Mouse (Mus musculus) Patski (cell line): ENCODE results near the gene Cdc25a. TPM values are rescaled to one million over a fixed set of nuclear protein-coding genes. Genes with fewer than 3 reads are reported as not detected.

Source experiments
- ATAC-seq: fragments of 100-300 bp; one replicate; pipeline ENCODE4 v1.8.0; 2021
- CTCF ChIA-PET: fragments of 350-600 bp; sonication (Branson Sonifier 250); formaldehyde crosslinking; loops from one replicate; lab custom pipeline; 2022; ENCODE audit warnings: inconsistent platforms; lab: Charles Lee
- POLR2A ChIA-PET: fragments of 350-600 bp; sonication (Branson Sonifier 250); formaldehyde crosslinking; loops from one replicate; lab custom pipeline; 2022; ENCODE audit warnings: antibody characterized with exemption, inconsistent platforms; lab: Charles Lee
- DNase-seq: peaks from one replicate; pipeline ENCODE4 v3.0.0-alpha.2; 2011; ENCODE audit warnings: low read depth, low spot score
- H3K27me3 ChIP-seq: fragments of 371-371 bp; one replicate; pipeline ENCODE4 v1.5.1; 2021
- CTCF ChIP-seq: fragments of 100-300 bp; IDR thresholded peaks from one replicate; pipeline ENCODE4 v1.5.1; 2021
- in situ Hi-C: fragments of 300-500 bp; cut with MboI; formaldehyde crosslinking; loops from 3 replicates; pipeline ENCODE4 v1.11.1; 2018; ENCODE audit warnings: low pct_unique_long_range_greater_than_20kb, mixed read lengths
- polyA plus RNA-seq: library from polyadenylated mRNA; unstranded; gene quantifications from one replicate; pipeline ENCODE4 v1.2.3, GENCODE M21; 2021

Cdc25a gene
- 16.3 TPM for polyA plus RNA-seq

DNA sequence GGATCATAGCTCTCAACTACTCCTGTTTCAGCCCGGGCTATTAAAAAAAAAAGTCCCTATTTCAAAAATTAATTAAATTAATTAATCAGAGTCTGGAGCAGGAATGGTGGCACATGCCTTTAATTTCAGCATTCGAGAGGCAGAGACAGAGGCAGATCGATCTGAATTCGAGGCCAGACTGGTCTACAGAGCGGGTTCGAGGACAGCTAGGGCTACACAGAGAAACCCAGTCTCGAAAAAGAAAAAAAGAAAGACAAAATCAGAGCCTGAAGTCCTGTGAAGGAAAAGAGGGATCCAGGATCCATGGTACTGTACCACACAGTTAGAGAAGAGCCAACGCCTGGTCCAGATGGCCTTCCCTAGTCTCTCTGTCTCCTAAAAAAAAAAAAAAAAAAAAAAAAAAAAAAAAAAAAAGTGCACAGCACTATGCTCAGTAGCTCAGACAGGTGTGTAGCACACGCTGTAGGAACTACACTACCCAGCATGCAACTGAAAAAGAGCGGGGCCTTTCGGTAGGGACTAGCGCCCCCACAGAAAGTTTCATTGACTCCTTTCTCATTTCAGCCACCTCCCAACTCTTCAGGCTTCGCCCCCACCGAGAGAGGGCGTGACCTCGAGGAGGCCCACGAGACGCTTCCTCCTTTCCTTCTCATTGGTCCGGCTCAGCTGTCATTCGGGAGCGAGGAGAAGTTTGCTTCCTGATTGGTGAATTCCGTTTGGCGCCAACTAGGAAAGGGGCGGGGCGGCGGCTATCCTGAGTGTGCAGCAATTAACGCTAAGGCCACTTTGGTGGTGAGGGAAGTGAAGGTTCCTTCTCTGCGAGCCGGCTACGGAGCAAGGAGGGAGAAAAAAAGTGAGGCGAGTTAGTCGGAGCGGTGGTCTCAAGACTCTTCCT is at the start of gene Cdc25a:
Gene Cdc25a (plus strand): TSS at position 783 of the 895 bp plus-strand sequence.
- CTCF ChIA-PET: interaction anchor here (1.2 to 1.3 kb wide), 2 partner anchors 13 to 14 kb away, joined by 3 read pairs; no protein-coding TSS in a partner anchor
- no peaks in the 10 kb centered on the region for H3K27me3 ChIP-seq
- ATAC-seq (peak; percentile 97), DNase-seq (peak; percentile 91)
- POLR2A ChIA-PET: no interaction called here
- peak; percentile 72 for TF ChIP-seq CTCF
- in situ Hi-C loops: no loop called here

DNA sequence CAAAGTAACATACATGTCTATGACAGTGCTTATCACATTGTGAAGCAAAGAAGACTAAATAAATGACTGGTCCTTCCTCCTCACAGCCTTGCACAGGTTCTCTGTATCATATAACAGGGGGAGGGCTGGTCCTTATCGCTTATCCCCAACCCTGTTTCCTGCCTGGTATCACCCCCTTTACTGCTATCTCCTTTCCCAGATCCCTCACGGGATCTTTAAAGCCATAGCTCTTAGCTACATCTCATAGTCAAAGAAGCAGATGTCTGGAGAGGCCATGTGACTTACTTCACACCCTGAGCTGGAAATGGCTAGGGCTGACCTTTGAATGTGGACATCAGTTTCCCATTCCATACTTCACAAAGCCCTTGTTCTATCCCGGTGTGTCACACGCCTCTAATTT is 49.6 kb upstream of the Cdc25a start:
- no peak for TF ChIP-seq CTCF
- ChIA-PET CTCF (no interaction called here), POLR2A (no interaction called here)
- in situ Hi-C loops: no loop called here
- peaks cover 4% of the 10 kb centered on the region for H3K27me3 ChIP-seq
- ATAC-seq: no peak
- DNase-seq: no peak

DNA sequence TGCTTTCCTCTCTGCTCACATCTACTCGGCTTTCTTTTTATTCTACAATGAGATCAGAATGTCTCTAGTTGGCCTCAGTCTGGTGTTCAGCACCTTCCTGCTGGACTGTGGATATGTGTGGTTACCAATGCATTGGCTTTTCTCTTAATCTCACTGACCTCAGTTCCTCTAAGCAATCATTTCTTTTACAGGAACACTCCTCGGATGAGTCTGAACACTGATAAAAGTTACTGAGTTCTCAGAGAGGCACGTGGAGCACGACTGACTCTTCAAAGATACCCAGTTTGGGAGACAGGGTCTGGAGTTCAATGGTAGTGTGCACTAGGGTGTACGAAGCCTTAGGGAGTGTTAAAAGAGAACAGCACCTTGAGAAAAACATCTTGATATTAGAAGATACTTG is 49.2 kb upstream of the Cdc25a start:
- in situ Hi-C loops: no loop called here
- CTCF ChIA-PET: no interaction called here

DNA sequence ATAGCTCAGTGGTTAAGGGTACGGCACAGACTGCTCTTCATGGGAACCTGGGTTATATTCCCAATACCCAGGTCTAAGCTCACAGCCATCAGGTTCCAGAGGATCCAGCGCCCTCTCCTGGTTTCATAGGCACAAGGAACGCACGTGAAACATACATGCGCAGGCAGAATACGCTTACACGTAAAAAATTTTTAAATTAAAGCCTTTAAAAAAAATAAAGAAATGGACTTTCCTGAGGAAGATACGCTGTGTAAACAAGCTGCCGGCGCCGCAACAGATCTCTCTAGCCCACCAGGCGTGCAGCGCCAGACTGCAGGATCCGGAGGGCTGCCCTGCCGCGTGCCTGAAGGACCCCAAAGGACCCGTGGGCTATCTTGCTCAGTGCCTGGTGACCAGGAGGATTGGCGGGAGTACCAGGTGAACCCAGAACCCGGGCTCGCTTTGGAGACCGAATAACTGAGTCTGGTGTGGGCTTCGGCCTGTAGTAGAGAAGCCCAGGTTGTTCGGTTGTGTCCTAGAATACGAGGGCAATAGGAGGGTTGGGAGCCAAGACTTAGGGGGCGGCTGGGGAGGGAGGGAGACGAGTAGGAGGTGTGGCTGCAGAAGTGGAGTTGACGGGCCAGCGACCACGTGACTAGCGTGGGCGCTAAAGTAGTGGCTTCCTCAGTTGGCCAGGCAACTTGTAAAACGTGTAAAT is 42.8 kb upstream of the Cdc25a start, which contains the start of gene Nme6:
Gene Nme6 (plus strand): TSS at position 359 of the 697 bp plus-strand sequence.
- peak; percentile 91 for TF ChIP-seq CTCF
- POLR2A ChIA-PET: interaction anchor here (1.7 kb wide), 1 partner anchor 13 kb away, joined by 7 read pairs; no protein-coding TSS in a partner anchor
- no peaks in the 10 kb centered on the region for H3K27me3 ChIP-seq
- DNase-seq (peak; percentile 42), ATAC-seq (peak; percentile 92)
- CTCF ChIA-PET: interaction anchor here (0.6 to 1.4 kb wide), 6 partner anchors 10 to 147 kb away, joined by 3 to 5 read pairs (median 4); no protein-coding TSS in a partner anchor
- in situ Hi-C loops: no loop called here

More for the DNA sequence above, 49.2 kb upstream of the Cdc25a start:
- peaks cover 4% of the 10 kb centered on the region for H3K27me3 ChIP-seq
- no peak for DNase-seq
- TF ChIP-seq CTCF: no peak
- ATAC-seq: no peak
- POLR2A ChIA-PET: no interaction called here

DNA sequence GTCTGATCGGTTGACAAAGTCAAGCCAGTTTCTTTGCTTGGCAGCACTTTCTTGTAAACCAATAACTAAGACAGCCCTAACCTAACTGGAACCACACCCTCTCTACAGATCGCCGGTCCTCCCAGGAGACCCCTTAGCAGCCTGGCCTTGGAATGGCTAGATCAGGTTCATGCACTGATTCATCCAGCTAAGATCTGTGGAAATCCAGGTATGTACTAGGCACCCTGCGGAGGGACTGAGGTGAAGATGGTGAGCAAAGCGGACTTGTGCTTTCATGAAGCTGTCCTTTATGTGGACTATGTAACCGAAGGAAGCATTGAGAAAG is 42.3 kb upstream of the Cdc25a start:
- no peak for DNase-seq
- POLR2A ChIA-PET: interaction anchor here (1.7 kb wide), 1 partner anchor 12 kb away, joined by 7 read pairs; no protein-coding TSS in a partner anchor
- CTCF ChIA-PET: interaction anchor here (1.2 kb wide), 1 partner anchor 34 kb away, joined by 3 read pairs; no protein-coding TSS in a partner anchor
- H3K27me3 ChIP-seq: no peaks in the 10 kb centered on the region
- no peak for TF ChIP-seq CTCF
- peak; percentile 25 for ATAC-seq
- in situ Hi-C loops: no loop called here

DNA sequence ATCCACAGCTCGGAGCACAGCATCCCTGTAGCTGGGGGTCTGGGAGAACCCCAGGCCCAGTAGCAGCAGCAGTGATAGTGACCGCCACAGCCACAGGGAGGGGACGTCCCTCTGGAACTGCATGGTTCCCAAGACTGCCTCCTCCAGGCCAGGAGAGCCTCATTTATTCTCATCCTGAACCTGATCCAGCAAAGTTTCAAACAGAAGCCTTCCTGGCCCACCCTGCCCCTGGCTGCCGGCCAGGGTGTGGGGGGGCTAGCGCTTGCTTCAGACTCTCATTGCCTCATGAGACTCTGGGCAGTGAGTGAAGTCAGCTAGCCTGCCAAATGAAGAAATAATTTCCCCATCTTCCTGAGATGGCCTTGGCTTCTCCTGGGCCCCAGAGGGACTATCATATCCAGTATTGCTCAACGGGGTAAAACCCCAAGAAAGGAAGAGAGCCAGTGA is 26.0 kb upstream of the Cdc25a start, which contains the start of gene Camp:
Gene Camp (minus strand): TSS at position 306 of the 447 bp plus-strand sequence.
- ATAC-seq: no peak
- no peak for DNase-seq
- no peaks in the 10 kb centered on the region for H3K27me3 ChIP-seq
- ChIA-PET POLR2A (no interaction called here), CTCF (no interaction called here)
- TF ChIP-seq CTCF: no peak
- in situ Hi-C loops: no loop called here

DNA sequence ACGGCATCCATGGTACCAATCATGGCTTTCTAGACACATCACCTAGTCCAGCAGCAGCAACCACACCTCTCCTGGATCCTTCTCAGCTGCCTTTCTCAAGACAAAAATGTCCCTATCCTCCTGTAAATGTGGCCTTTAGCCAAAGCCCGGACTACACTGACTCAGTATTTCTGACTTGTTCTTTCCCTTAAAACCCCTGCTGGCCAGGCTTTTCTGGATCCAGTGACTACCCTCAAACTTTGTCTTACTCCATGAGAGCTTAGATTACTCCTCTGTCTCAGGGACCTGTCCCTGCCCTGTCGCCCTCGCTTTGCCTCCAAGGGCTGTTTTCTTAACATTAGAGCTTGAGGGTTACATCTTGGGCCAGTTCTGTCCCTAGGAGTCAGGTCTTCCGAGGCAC is 25.3 kb upstream of the Cdc25a start:
- ATAC-seq: no peak
- DNase-seq: no peak

DNA sequence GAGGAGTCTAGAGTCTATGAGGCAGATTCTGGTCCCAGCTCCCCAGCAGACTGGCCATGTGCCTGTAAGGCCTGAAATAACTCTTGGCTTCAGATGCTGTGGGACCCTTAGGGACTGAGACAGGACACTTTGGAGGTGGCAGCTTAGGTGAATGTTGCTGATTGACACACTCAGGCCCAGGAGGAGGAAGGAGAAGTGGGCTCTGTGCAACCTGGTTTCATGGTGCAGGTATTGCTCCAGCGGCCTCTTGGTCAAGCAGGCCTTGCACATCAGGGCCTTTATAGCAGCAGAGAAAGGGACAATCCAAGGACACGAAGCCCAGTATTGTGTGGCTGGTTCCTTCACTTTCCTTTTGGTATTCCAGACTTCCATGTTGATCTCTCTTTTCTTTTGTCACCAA is 21.0 kb upstream of the Cdc25a start:
- H3K27me3 ChIP-seq: no peaks in the 10 kb centered on the region
- no peak for ATAC-seq
- POLR2A ChIA-PET: no interaction called here
- no peak for TF ChIP-seq CTCF
- CTCF ChIA-PET: no interaction called here
- no peak for DNase-seq
- in situ Hi-C loops: no loop called here

More for the DNA sequence above, 25.3 kb upstream of the Cdc25a start:
- CTCF ChIA-PET: interaction anchor here (1.2 kb wide), 1 partner anchor 12 kb away, joined by 3 read pairs; no protein-coding TSS in a partner anchor
- TF ChIP-seq CTCF: no peak
- H3K27me3 ChIP-seq: no peaks in the 10 kb centered on the region
- in situ Hi-C loops: no loop called here
- POLR2A ChIA-PET: interaction anchor here (1.5 kb wide), 1 partner anchor 8 kb away, joined by 3 read pairs; no protein-coding TSS in a partner anchor

DNA sequence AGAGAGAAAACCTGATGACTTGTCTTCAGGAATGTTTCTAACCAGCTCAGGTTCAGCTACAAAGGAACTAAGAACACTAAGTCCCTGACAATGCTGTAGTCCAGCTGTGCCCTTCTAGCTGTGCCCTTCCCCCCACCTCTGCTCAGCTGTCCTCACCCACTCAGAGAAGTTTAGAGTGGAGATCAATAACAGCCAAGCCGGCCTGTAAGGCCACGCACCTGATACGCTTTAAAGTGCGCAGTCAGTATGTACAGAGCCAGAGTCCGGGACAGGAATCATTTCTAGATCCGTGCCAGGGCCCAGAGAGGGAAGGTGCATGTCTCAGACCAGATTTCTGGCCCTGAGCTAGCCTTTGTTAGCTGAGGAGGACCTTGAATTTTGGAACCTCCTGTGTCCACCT is 19.4 kb upstream of the Cdc25a start:
- ChIA-PET POLR2A (no interaction called here), CTCF (no interaction called here)
- no peak for ATAC-seq

DNA sequence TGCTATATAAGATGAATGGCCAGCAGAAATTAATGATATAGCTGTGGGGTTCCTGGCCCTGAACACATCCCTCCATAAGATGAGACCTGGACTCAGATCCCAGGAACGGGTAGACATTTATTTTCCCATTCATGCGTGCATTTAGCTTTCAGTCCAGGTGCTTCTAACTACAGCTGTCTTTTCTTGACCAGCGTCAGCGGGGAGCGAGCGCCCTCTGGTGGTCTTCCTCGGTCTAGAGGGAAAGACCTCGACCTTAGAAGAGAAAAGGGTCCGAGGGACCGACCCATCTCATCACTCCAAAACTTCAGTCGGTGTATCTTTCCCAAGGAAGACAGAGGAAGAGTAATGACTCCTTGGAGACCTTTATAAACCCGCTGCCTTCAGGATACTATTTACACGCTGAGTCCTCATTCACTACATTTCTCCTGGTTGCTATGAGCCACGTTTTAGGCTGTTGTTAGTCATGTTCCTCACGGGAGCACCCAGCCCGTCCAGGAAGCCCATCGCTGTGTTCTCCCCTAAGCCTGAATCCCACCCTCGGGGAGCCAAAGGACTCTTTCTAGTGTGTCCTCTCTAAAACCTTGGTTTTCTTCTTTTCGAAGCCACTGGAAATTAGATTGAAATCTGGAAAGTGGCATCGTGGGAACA is 12.9 kb upstream of the Cdc25a start:
- TF ChIP-seq CTCF: peak; percentile 90
- H3K27me3 ChIP-seq: no peaks in the 10 kb centered on the region
- in situ Hi-C loops: loop anchor here (10.0 kb wide), 1 partner anchor 168 kb away; no protein-coding TSS in a partner anchor
- POLR2A ChIA-PET: no interaction called here
- CTCF ChIA-PET: interaction anchor here (0.7 to 1.3 kb wide), 5 partner anchors 9 to 38 kb away, joined by 3 read pairs; no protein-coding TSS in a partner anchor
- ATAC-seq (peak; percentile 82), DNase-seq (no peak)

More for the DNA sequence above, 19.4 kb upstream of the Cdc25a start:
- in situ Hi-C loops: no loop called here
- TF ChIP-seq CTCF: no peak
- H3K27me3 ChIP-seq: no peaks in the 10 kb centered on the region
- DNase-seq: no peak
